Mouse (Mus musculus) hindbrain, embryonic 14.5 days (tissue): ENCODE results near the gene Smim14. TPM values are rescaled to one million over a fixed set of nuclear protein-coding genes. Genes with fewer than 3 reads are reported as not detected.

Source experiments
- ATAC-seq: fragments of 200-750 bp; cut with Nextera tagmentation; 2 replicates; pipeline ENCODE4 v1.8.0; 2017; ENCODE audit warnings: moderate number of reproducible peaks, mild to moderate bottlenecking, moderate TSS enrichment, moderate library complexity; ENCODE audit not compliant: low FRiP score
- DNase-seq: peaks from one replicate; pipeline ENCODE4 v3.0.0-alpha.2; 2015; ENCODE audit warnings: low spot score
- H3K27ac ChIP-seq: fragments of 300-500 bp; sonication (generic); 2 replicates; pipeline ENCODE4 v1.5.1; 2014; ENCODE audit warnings: mild to moderate bottlenecking, moderate library complexity
- H3K27me3 ChIP-seq: fragments of 300-500 bp; sonication (generic); 2 replicates; pipeline ENCODE4 v1.6.1; 2014; ENCODE audit warnings: mild to moderate bottlenecking, low read length, mixed read lengths; ENCODE audit not compliant: control insufficient read depth, insufficient read depth
- H3K36me3 ChIP-seq: fragments of 300-500 bp; sonication (generic); replicated peaks from 2 replicates; pipeline ENCODE4 v1.6.1; 2014; ENCODE audit not compliant: control insufficient read depth, insufficient read depth
- H3K4me1 ChIP-seq: fragments of 300-500 bp; sonication (generic); replicated peaks from 2 replicates; pipeline ENCODE4 v1.6.1; 2014; ENCODE audit warnings: antibody characterized with exemption, low read length, mixed read lengths; ENCODE audit not compliant: control insufficient read depth, insufficient read depth
- H3K4me2 ChIP-seq: fragments of 300-500 bp; sonication (generic); replicated peaks from 2 replicates; pipeline ENCODE4 v1.6.1; 2014; ENCODE audit warnings: mild to moderate bottlenecking, moderate library complexity
- H3K4me3 ChIP-seq: fragments of 300-500 bp; sonication (generic); replicated peaks from 2 replicates; pipeline ENCODE4 v1.5.1; 2014; ENCODE audit warnings: mild to moderate bottlenecking, low read length
- H3K9ac ChIP-seq: fragments of 300-500 bp; sonication (generic); 2 replicates; pipeline ENCODE4 v1.6.1; 2014
- H3K9me3 ChIP-seq: fragments of 300-500 bp; sonication (generic); 2 replicates; pipeline ENCODE4 v1.6.1; 2016; ENCODE audit warnings: low read length; ENCODE audit not compliant: control insufficient read depth
- WGBS: fragments of 180-500 bp; shearing (Covaris S2); extraction: QIAGEN DNeasy Blood & Tissue Kit; methylation state at CpG from one replicate; pipeline ENCODE4 v1.1.7; 2014; 5-methylcytosine and 5-hydroxymethylcytosine counted together
- polyA plus RNA-seq: library from polyadenylated mRNA; unstranded; fragments of >200 nt; fragmentation: Nextera tagmentation; extraction: Ambion mirVana; gene quantifications from 2 replicates; pipeline ENCODE4 v1.2.1, GENCODE M21; 2014

The Smim14 gene
- polyA plus RNA-seq, 1 experiment from 2014 or later: 237 TPM

DNA sequence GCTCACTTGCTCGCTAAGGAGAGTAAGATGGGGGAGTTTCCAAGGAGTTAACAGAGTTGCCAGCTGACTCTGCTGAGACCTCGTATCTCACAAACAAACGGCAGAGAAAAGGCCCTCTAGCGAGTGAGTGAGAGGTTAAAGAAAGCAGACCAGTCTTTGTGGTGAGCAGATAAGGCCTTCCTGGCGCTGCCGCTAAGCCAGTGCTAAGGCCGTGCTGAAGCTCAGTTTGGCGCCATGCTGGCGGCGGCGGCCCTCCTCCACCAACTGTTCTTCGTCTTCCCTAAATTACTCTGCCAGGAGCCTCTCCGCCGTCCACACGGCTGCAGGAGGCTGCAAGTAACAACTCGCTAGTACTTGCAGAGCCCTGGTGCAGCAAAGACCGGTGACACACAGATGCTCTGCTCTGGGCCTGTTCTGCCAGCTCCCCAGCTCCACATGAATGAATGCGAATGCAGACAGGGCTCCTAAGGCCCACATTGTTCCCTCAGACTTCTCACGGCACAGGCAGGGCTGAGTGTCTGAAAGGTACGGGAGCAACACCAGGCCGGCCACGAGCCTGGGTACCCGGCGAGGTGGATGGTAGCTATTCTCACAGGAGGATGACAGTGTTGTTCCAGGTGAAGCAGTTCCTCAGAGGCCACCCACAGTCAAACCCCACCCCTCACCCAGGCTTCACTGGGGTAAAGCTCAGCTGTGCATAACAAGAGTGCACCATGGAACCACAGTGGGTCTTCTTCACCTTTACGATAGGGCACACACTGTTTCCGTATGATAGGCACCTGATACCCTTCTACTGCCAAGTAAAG is 121.1 kb downstream of the Smim14 start:
- H3K9ac ChIP-seq: no peak overlapping the region
- H3K27me3 ChIP-seq: no peaks in the 10 kb centered on the region
- H3K9me3 ChIP-seq: no peaks in the 10 kb centered on the region
- no peak for ATAC-seq
- H3K4me2 ChIP-seq: no peak overlapping the region
- no peak for DNase-seq
- H3K4me1 ChIP-seq: no peaks in the 10 kb centered on the region
- H3K36me3 ChIP-seq: peaks cover 92% of the 10 kb centered on the region
- H3K27ac ChIP-seq: no peak overlapping the region
- 22% methylated on average over 26 of the region's 26 CpGs for WGBS
- H3K4me3 ChIP-seq: no peak overlapping the region

DNA sequence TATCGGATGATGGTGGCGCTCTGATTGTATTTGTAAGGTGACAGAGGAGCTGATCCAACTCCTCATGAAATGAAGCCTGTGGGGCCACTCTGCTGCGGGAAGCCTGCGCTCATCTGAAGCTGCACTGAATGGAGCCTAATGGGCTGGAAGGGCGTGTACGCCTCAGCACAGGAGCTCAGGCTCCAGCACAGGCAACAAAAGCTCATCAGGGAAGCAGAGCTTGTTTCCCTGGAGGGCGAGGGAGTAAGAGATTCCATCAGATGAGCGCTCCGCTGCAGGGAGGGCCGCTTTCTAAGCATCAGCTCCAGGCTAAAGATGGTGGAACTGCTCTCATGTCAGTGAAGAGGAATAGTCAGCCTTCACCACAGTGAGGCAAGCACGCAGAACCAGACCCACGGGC is 129.0 kb downstream of the Smim14 start:
- Histone ChIP-seq H3K4me3 (no peak overlapping the region), H3K4me1 (no peaks in the 10 kb centered on the region), H3K36me3 (peaks cover 86% of the 10 kb centered on the region), H3K27me3 (no peaks in the 10 kb centered on the region), H3K9ac (0 out of 2 replicates have a peak overlapping the region, but pooled peaks have one; percentile 7), H3K4me2 (no peak overlapping the region), H3K9me3 (no peaks in the 10 kb centered on the region), H3K27ac (peak overlapping the region; percentile 63)
- DNase-seq (no peak), ATAC-seq (peak; percentile 66)
- WGBS: 28% methylated on average over 12 of the region's 12 CpGs

GRCm38 (mm10) chr5:65401251-65401994 is 135.6 kb downstream of the Smim14 start:
- ATAC-seq (no peak), DNase-seq (peak; percentile 80)
- no peak overlapping the region for H3K4me3 ChIP-seq
- H3K27me3 ChIP-seq: no peaks in the 10 kb centered on the region
- H3K4me2 ChIP-seq: no peak overlapping the region
- H3K4me1 ChIP-seq: no peaks in the 10 kb centered on the region
- no peak overlapping the region for H3K9ac ChIP-seq
- H3K27ac ChIP-seq: no peak overlapping the region
- WGBS: 36% methylated on average over 2 of the region's 2 CpGs
- H3K36me3 ChIP-seq: peaks cover 93% of the 10 kb centered on the region
- H3K9me3 ChIP-seq: no peaks in the 10 kb centered on the region

Other genes with a start within 250 kb of the Smim14 start
- 33.4 and 37.4 TPM in 2 replicates for gene Rfc1, start 201.5 kb downstream of the Smim14 start, polyA plus RNA-seq
- 0.09 and 0.16 TPM in 2 replicates for gene Klb, start 188.9 kb downstream of the Smim14 start, polyA plus RNA-seq
- gene Rpl9, start 145.7 kb downstream of the Smim14 start, polyA plus RNA-seq: 592 and 691 TPM in 2 replicates
- 55.6 and 59.9 TPM in 2 replicates for gene Lias, start 145.7 kb downstream of the Smim14 start, polyA plus RNA-seq
- gene Ugdh, start 101.2 kb downstream of the Smim14 start, polyA plus RNA-seq: 40.2 and 46.5 TPM in 2 replicates
- not detected in 2 replicates for gene Gm43552, start 44.4 kb downstream of the Smim14 start, polyA plus RNA-seq
- 153 and 159 TPM in 2 replicates for gene Ube2k, start within 50 bp of the Smim14 start, polyA plus RNA-seq
- 54.9 and 56.6 TPM in 2 replicates for gene Pds5a, start 161.1 kb upstream of the Smim14 start, polyA plus RNA-seq
- gene N4bp2, start 226.3 kb upstream of the Smim14 start, polyA plus RNA-seq: 26.9 and 27.1 TPM in 2 replicates